Mouse (Mus musculus): ENCODE measurements at regions not wholly inside any gene's neighbourhood (a gene's known extent, or its start where the extent isn't known, plus 50 kb on each side); places are given as distances from the start of the nearest gene placed in this dataset.

DNA sequence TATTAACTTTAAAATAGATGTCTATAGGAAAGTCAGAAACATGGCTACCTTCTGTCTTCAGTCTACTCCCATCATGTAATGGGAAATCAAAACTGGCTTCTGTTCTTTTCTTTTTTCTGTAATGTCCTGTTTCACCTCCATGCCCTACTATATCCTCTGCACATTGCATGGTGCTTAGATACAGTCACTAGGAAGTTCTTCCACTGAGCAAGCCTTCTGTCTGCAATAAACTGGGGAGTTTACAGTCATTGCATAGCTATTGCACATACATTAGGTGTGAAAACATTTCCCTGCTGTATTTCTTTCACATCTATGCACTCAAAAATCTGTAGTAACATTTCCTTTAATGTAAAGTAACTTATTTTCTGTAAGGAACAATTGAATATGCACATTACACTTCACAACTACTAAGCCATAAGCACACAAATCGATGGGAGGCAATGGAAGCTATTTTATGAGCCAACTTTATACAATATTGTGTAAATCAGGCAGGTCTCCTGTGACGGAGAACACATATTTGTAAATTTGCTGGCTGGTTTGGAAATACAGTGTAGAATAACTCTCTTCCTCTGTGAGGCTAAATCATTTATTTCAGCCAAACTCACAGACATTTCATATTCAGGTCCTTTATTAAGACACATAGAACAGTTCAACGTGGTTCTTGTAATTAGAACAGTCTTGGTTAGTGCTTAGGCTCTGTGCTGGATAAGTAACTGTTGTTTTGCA lies 60.6 kb upstream of the Inhba start:
- no peak for TF ChIP-seq CTCF (IDR thresholded peaks at IDR 0.05; ENCODE audit: borderline replicate concordance, extremely low read depth, insufficient read depth, insufficient read length)
- no peak for TF ChIP-seq POLR2A (IDR thresholded peaks at IDR 0.05; ENCODE audit: borderline replicate concordance, extremely low read depth, insufficient read depth, insufficient read length, poor library complexity, severe bottlenecking)

Data from brain, embryonic 14.5 days (tissue).